Mouse (Mus musculus) ES-Bruce4 (cell line): ENCODE results near the gene Dner. TPM values are rescaled to one million over a fixed set of nuclear protein-coding genes. Genes with fewer than 3 reads are reported as not detected.

Experiments used
- H3K27ac ChIP-seq: 2 replicates; pipeline ENCODE4 v1.5.1; 2012; ENCODE audit warnings: low read length, inconsistent platforms; ENCODE audit not compliant: insufficient read depth
- H3K27me3 ChIP-seq: 2 replicates; pipeline ENCODE4 v1.6.1; 2012; ENCODE audit warnings: mild to moderate bottlenecking, low read length, inconsistent platforms; ENCODE audit not compliant: control insufficient read depth, poor library complexity, insufficient read depth, severe bottlenecking
- H3K36me3 ChIP-seq: 2 replicates; pipeline ENCODE4 v1.6.1; 2012; ENCODE audit warnings: inconsistent platforms, mild to moderate bottlenecking, low read length, moderate library complexity; ENCODE audit not compliant: control insufficient read depth, poor library complexity, insufficient read depth, severe bottlenecking
- H3K4me1 ChIP-seq: one replicate; pipeline ENCODE4 v1.8.1; 2011; ENCODE audit warnings: low read length; ENCODE audit not compliant: control insufficient read depth, insufficient read depth
- H3K4me3 ChIP-seq: 2 replicates; pipeline ENCODE4 v1.5.1; 2011; ENCODE audit warnings: low read depth, mild to moderate bottlenecking, low read length
- H3K9ac ChIP-seq: 2 replicates; pipeline ENCODE4 v1.6.1; 2012; ENCODE audit warnings: low read depth, mild to moderate bottlenecking, inconsistent platforms; ENCODE audit not compliant: poor library complexity, severe bottlenecking
- H3K9me3 ChIP-seq: replicated peaks from 2 replicates; pipeline ENCODE4 v1.6.1; 2012; ENCODE audit warnings: mild to moderate bottlenecking, low read length, inconsistent platforms; ENCODE audit not compliant: control insufficient read depth, poor library complexity, insufficient read depth, severe bottlenecking
- CTCF ChIP-seq: IDR thresholded peaks from one replicate; pipeline ENCODE4 v1.8.1; 2011; ENCODE audit warnings: low read depth, low read length
- EP300 ChIP-seq: IDR thresholded peaks from 2 replicates; pipeline ENCODE4 v1.6.1; 2011; ENCODE audit warnings: low read depth, low read length; ENCODE audit not compliant: insufficient read depth
- POLR2A ChIP-seq: IDR thresholded peaks from one replicate; pipeline ENCODE4 v1.8.1; 2011; ENCODE audit warnings: low read length; ENCODE audit not compliant: insufficient read depth
- polyA plus RNA-seq: library from polyadenylated mRNA; stranded (reverse); fragments of >200 nt; gene quantifications from 2 replicates; pipeline ENCODE4 v1.2.4, GENCODE M21; 2011; ENCODE audit warnings: low read depth; ENCODE audit not compliant: missing spikeins, insufficient read depth, insufficient read length

Dner gene
- polyA plus RNA-seq, 1 experiment: 9.5 TPM

- Histone ChIP-seq H3K9me3 (peaks cover 4% of the 10 kb centered on the region; the same call in 1 of the 2 replicates), H3K27me3 (no peaks in the 10 kb centered on the region), H3K36me3 (no peaks in the 10 kb centered on the region), H3K4me1 (no peaks in the 10 kb centered on the region), H3K9ac (no peak overlapping the region), H3K4me3 (no peak overlapping the region), H3K27ac (no peak overlapping the region)
- TF ChIP-seq CTCF (peak; percentile 45), POLR2A (no peak), EP300 (no peak)
Observed at GRCm38 (mm10) chr1:84697136-84697535, 1.1 kb upstream of the Dner start.

GRCm38 (mm10) chr1:84694688-84695474 is 1.1 kb downstream of the Dner start:
- H3K9me3 ChIP-seq: no peaks in the 10 kb centered on the region
- H3K4me3 ChIP-seq: peak overlapping the region; percentile 62
- no peaks in the 10 kb centered on the region for H3K4me1 ChIP-seq
- TF ChIP-seq POLR2A (no peak), CTCF (no peak), EP300 (no peak)
- H3K27me3 ChIP-seq: no peaks in the 10 kb centered on the region
- H3K9ac ChIP-seq: 0 out of 2 replicates have a peak overlapping the region, but pooled peaks have one; percentile 9
- H3K36me3 ChIP-seq: no peaks in the 10 kb centered on the region
- no peak overlapping the region for H3K27ac ChIP-seq

- Histone ChIP-seq H3K9me3 (no peaks in the 10 kb centered on the region), H3K9ac (no peak overlapping the region), H3K27ac (no peak overlapping the region), H3K4me1 (no peaks in the 10 kb centered on the region), H3K36me3 (no peaks in the 10 kb centered on the region), H3K4me3 (no peak overlapping the region), H3K27me3 (no peaks in the 10 kb centered on the region)
- TF ChIP-seq POLR2A (no peak), EP300 (no peak), CTCF (no peak)
Observed at GRCm38 (mm10) chr1:84677910-84678309, 18.1 kb downstream of the Dner start.

DNA sequence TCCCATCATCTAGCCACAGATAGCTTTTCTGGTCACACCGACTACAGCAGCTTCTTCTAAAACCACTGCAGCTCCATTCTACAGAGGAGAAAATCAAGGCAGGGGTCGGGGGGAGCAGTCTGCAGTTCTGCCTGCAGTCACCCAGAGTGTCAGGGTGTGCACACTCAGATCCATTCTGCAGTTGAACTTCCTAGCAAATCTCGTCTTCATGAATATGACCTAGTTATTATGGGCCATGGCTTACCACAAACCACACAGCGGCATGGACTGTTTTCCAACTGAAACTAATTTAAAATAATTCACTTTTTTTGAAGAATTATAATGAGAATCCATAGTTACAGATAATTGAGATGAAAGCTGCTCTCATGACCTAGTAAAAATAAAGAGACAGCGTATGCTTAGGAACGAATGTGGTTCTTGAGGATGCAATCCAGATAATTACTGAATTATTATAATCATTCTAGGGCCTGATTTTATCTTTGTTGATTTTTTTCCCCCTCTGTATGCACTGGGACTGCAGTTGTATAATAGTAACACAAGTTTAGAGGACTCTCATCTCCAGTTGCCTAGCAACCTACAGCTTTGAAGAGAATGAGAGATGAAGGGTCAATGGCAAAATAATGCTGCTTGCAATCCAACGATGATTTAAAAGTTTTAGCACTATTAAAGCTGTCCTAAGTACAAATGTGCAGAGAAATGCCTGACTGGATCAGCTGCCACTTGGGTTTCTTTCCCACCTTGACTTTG is 27.7 kb downstream of the Dner start:
- H3K4me1 ChIP-seq: no peaks in the 10 kb centered on the region
- H3K9ac ChIP-seq: no peak overlapping the region
- TF ChIP-seq POLR2A (no peak), CTCF (no peak), EP300 (no peak)

GRCm38 (mm10) chr1:84667660-84668059 is 28.4 kb downstream of the Dner start:
- H3K27ac ChIP-seq: no peak overlapping the region
- no peak overlapping the region for H3K4me3 ChIP-seq
- H3K4me1 ChIP-seq: no peaks in the 10 kb centered on the region
- no peaks in the 10 kb centered on the region for H3K9me3 ChIP-seq
- no peaks in the 10 kb centered on the region for H3K36me3 ChIP-seq
- no peak overlapping the region for H3K9ac ChIP-seq
- TF ChIP-seq POLR2A (no peak), EP300 (no peak), CTCF (no peak)
- H3K27me3 ChIP-seq: no peaks in the 10 kb centered on the region

More for the DNA sequence above, 27.7 kb downstream of the Dner start:
- H3K9me3 ChIP-seq: no peaks in the 10 kb centered on the region
- no peak overlapping the region for H3K27ac ChIP-seq
- no peaks in the 10 kb centered on the region for H3K36me3 ChIP-seq
- H3K4me3 ChIP-seq: no peak overlapping the region
- no peaks in the 10 kb centered on the region for H3K27me3 ChIP-seq

GRCm38 (mm10) chr1:84664377-84665118 is 31.5 kb downstream of the Dner start:
- H3K27ac ChIP-seq: no peak overlapping the region
- H3K9me3 ChIP-seq: no peaks in the 10 kb centered on the region
- H3K9ac ChIP-seq: no peak overlapping the region

More at GRCm38 (mm10) chr1:84664377-84665118, 31.5 kb downstream of the Dner start:
- H3K4me3 ChIP-seq: no peak overlapping the region
- H3K27me3 ChIP-seq: no peaks in the 10 kb centered on the region
- no peak for TF ChIP-seq POLR2A
- H3K36me3 ChIP-seq: no peaks in the 10 kb centered on the region
- no peaks in the 10 kb centered on the region for H3K4me1 ChIP-seq
